Mouse (Mus musculus) ovary, adult 18-20 months (tissue): Measurements from ENCODE around the gene Abcc4.
A peak's percentile ranks its signal among the peaks of the same experiment; 100 is the strongest.
"Not testable (repeated sequence)": the region's sequence is repeated elsewhere in the genome, so short reads cannot be mapped to it uniquely, and the experiment has no call there.

ENCODE experiments used
- DNase-seq: peaks from one replicate; pipeline ENCODE4 v3.0.0; 2022; ENCODE audit warnings: low spot score, mixed read lengths

The Abcc4 gene

GRCm38 (mm10) chr14:118579013-118579728 lies 126.8 kb downstream of the Abcc4 start:
- no peak for DNase-seq

GRCm38 (mm10) chr14:118577895-118578294 lies 128.1 kb downstream of the Abcc4 start:
- no peak for DNase-seq

DNA sequence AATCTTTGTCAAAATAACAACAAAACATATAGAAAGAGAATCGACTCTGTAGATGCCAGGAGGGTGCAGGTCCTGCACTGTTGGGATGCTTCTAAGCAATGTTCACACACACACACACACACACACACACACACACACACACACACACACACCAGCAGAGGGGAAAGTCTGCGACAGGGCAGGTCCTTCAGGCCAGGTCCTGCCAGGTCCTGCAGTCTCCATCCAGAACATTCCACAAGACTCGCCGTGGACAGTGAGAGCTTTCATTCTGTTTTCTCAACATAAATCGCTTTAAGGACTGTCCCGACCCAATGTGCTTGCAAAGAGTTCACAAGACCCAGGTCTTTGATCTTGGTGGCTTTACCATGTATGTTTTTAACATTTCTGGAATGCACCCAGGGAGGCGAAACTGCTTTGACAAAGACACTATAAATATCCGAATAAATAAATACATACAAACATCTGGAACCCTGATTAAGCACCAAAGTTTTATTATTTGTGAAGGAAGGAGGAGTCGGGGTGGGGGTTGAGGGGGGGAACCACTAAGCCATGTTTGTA lies 133.3 kb downstream of the Abcc4 start:
- DNase-seq = no peak

DNA sequence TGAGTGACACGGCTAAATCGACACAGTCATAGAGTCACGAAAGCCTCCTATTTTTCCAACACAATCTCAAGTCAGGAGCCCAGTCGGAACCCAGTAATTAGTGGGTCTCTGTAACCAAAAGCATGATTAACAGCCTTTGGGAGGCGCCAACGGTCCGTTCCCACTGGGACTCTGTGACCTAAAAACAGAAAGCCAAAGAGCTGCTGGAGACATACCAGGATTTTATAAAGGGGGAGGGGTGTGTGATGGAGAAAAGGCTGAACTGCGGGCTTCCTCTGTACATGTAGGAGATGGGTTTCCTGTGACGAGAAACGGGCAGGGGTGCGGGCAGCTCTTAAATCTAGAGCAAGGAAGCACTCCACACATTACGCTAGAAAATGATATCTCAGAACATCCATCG lies 136.4 kb downstream of the Abcc4 start:
- DNase-seq = no peak

GRCm38 (mm10) chr14:118568116-118568673 lies 137.8 kb downstream of the Abcc4 start:
- DNase-seq = no peak

- no peak for DNase-seq
These were observed 139.2 kb downstream of the Abcc4 start for GRCm38 (mm10) chr14:118566809-118567208.

GRCm38 (mm10) chr14:118566214-118566688 lies 139.8 kb downstream of the Abcc4 start:
- DNase-seq = no peak

- no peak for DNase-seq
These were observed 140.3 kb downstream of the Abcc4 start for GRCm38 (mm10) chr14:118565696-118566095.

DNA sequence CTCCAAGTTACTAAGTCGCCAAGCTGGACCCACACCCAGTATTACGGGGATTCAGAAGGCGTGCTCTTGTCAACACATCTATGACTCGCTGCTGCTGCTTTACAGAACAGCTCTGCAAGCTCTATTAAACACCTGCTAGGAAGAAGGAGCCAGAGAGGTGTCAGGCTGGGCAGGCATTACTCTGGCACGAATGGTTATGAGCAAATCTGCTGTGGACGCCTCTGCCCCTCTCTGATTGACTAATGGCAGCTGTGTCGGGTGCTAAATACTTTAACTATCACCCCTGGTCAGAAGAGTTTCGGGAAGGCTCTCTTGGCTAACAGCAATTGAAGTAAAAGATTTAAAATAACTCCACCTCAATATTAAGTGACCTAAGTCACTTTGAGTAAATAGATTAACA lies 142.4 kb downstream of the Abcc4 start:
- no peak for DNase-seq

- no peak for DNase-seq
These were observed 153.0 kb downstream of the Abcc4 start for GRCm38 (mm10) chr14:118552901-118553475.

- DNase-seq = no peak
These were observed 153.6 kb downstream of the Abcc4 start for GRCm38 (mm10) chr14:118552390-118552789.

- peak; percentile 16 for DNase-seq
These were observed 154.2 kb downstream of the Abcc4 start for GRCm38 (mm10) chr14:118551725-118552285.

GRCm38 (mm10) chr14:118551061-118551724 lies 154.8 kb downstream of the Abcc4 start:
- no peak for DNase-seq

GRCm38 (mm10) chr14:118544493-118544892 lies 161.5 kb downstream of the Abcc4 start:
- DNase-seq = no peak

GRCm38 (mm10) chr14:118542947-118543346 lies 163.1 kb downstream of the Abcc4 start:
- no peak for DNase-seq

- no peak for DNase-seq
These were observed 174.5 kb downstream of the Abcc4 start for GRCm38 (mm10) chr14:118531539-118531938.

- no peak for DNase-seq
These were observed 191.6 kb downstream of the Abcc4 start for GRCm38 (mm10) chr14:118514280-118515031.

GRCm38 (mm10) chr14:118511715-118512114 lies 194.3 kb downstream of the Abcc4 start:
- DNase-seq = not testable (repeated sequence)

DNA sequence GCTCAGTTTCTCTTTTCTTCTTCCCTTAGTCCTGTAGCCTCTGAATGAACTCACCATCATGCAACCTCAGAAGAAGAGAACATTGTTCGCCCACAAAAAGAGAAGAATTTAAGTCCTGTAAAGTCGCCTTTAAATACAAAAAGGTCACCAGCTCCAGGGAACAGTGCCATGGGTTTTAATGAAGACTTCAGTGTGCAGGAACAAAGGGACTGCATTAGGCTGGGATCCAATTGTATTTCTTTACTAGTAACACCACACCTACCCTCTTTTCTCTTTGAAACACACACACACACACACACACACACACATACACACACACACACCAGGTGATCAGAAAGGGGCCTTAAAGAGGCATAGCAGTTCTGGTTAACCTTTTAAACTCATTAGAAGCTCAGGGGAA lies 195.2 kb downstream of the Abcc4 start:
- no peak for DNase-seq

- DNase-seq = no peak
These were observed 195.8 kb downstream of the Abcc4 start for GRCm38 (mm10) chr14:118510216-118510615.

- no peak for DNase-seq
These were observed 198.2 kb downstream of the Abcc4 start for GRCm38 (mm10) chr14:118507829-118508228.
